Mouse (Mus musculus): ENCODE data around the gene Elmo3.

Gene Elmo3

GRCm38 (mm10) chr8:105298351-105299252 lies 6.8 kb upstream of the Elmo3 start:
- DNase-seq (ENCODE audit: low spot score in 2 of 2), result no peak

GRCm38 (mm10) chr8:105299962-105300361 lies 5.4 kb upstream of the Elmo3 start:
- no peak for DNase-seq (ENCODE audit: low spot score in 2 of 2)

- DNase-seq (ENCODE audit: low spot score in 2 of 2), result no peak
Measured at GRCm38 (mm10) chr8:105303396-105303795, 2.0 kb upstream of the Elmo3 start.

- DNase-seq (ENCODE audit: low spot score in 2 of 2), result no peak
Measured at GRCm38 (mm10) chr8:105303874-105304273, 1.5 kb upstream of the Elmo3 start.

GRCm38 (mm10) chr8:105304325-105305210 lies 833 bp upstream of the Elmo3 start:
- DNase-seq (ENCODE audit: low spot score in 2 of 2), result no peak

GRCm38 (mm10) chr8:105306146-105306691 lies 818 bp downstream of the Elmo3 start:
- DNase-seq (ENCODE audit: low spot score in 2 of 2), result no peak

- no peak for DNase-seq (ENCODE audit: low spot score in 2 of 2)
Measured at GRCm38 (mm10) chr8:105307670-105308069, 2.3 kb downstream of the Elmo3 start.

GRCm38 (mm10) chr8:105308428-105308827 lies 3.0 kb downstream of the Elmo3 start:
- no peak for DNase-seq (ENCODE audit: low spot score in 2 of 2)

- no peak for DNase-seq (ENCODE audit: low spot score in 2 of 2)
Measured at GRCm38 (mm10) chr8:105309142-105309847, 3.9 kb downstream of the Elmo3 start.

GRCm38 (mm10) chr8:105310118-105310517 lies 4.7 kb downstream of the Elmo3 start:
- no peak for DNase-seq (ENCODE audit: low spot score in 2 of 2)

GRCm38 (mm10) chr8:105311718-105312117 lies 6.3 kb downstream of the Elmo3 start:
- no peak for DNase-seq (ENCODE audit: low spot score in 2 of 2)

- DNase-seq (ENCODE audit: low spot score in 2 of 2), result no peak
Measured at GRCm38 (mm10) chr8:105312891-105313481, 7.6 kb downstream of the Elmo3 start.

GRCm38 (mm10) chr8:105313622-105314402 lies 8.4 kb downstream of the Elmo3 start:
- no peak for DNase-seq (ENCODE audit: low spot score in 2 of 2)

GRCm38 (mm10) chr8:105315073-105315769 lies 9.8 kb downstream of the Elmo3 start:
- DNase-seq (ENCODE audit: low spot score in 2 of 2), result no peak

- DNase-seq (ENCODE audit: low spot score in 2 of 2), result no peak
Measured at GRCm38 (mm10) chr8:105317941-105318340, 12.5 kb downstream of the Elmo3 start.

- DNase-seq (ENCODE audit: low spot score in 2 of 2), result no peak
Measured at GRCm38 (mm10) chr8:105318662-105319190, 13.3 kb downstream of the Elmo3 start.

- no peak for DNase-seq (ENCODE audit: low spot score in 2 of 2)
Measured at GRCm38 (mm10) chr8:105323183-105323582, 17.8 kb downstream of the Elmo3 start.

GRCm38 (mm10) chr8:105325641-105326093 lies 20.3 kb downstream of the Elmo3 start:
- no peak for DNase-seq (ENCODE audit: low spot score in 2 of 2)

GRCm38 (mm10) chr8:105326141-105326672 lies 20.8 kb downstream of the Elmo3 start, which contains the start of the genes Lrrc29 and Tmem208:
Gene Lrrc29, minus strand, starts transcription at chr8:105326278.
Gene Tmem208, plus strand, starts transcription at chr8:105326354.
- DNase-seq (ENCODE audit: low spot score in 2 of 2), result peak; percentile 95 to 96

All from cerebellum, postnatal 4 days (tissue).